Mouse (Mus musculus): ENCODE results near the gene Gm5134. TPM values are rescaled to one million over a fixed set of nuclear protein-coding genes. Genes with fewer than 3 reads are reported as not detected.
A peak's percentile ranks its signal among the peaks of the same experiment; 100 is the strongest.

Gm5134 gene
- polyA plus RNA-seq, 1 experiment from 2014 or later, result 0.22 TPM

DNA sequence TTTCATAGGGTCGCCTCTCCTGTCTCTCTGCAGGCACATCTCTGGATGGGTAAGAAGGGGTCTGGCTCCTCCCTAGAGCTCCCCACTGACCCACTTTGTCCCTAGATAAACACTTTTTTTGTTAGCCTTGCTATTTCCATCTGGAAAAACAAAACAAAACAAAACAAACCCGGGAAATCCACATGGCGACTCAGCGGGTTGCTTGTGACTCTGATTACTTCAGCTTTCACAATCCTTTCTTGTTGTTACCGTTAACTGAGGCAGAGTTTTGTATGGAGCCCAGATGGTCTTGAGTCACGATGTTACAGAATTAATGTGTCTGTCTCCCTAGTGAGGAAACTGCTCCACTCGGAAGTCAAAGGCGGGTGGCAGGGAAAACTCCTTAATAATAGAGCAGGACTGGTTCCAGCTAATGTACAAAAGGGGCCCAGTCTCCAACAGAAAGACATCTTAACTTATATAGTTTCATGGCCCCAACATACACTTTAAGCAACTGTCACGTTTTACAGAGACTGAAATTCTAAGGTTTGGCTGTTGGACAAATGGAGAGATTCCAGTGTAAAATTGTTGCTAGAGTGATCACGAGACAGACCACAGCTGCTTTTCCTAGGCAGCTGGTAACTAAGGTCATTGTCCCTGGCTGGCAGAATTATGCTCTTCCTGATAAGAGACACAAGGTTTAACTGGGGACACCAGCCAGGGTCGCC, 10.1 kb upstream of the Gm5134 start:
- Histone ChIP-seq H3K9ac (ENCODE audit: low read depth, low read length) (no peak overlapping the region), H3K27ac (ENCODE audit: low read depth, low read length) (no peak overlapping the region), H3K4me2 (no peak overlapping the region), H3K4me1 (replicated peaks; ENCODE audit: control insufficient read depth, insufficient read depth, low read length) (peaks cover 14% of the 10 kb centered on the region), H3K36me3 (ENCODE audit: control insufficient read depth, insufficient read depth, low read length) (no peaks in the 10 kb centered on the region), H3K27me3 (replicated peaks; ENCODE audit: control insufficient read depth, insufficient read depth, low read length) (no peaks in the 10 kb centered on the region; the same call in 1 of the 2 replicates), H3K4me3 (ENCODE audit: low read depth, low read length) (no peak overlapping the region), H3K9me3 (ENCODE audit: control insufficient read depth, low read length) (no peaks in the 10 kb centered on the region)
- WGBS, result 56% methylated on average over 11 of the region's 11 CpGs
- ATAC-seq (replicated peaks; ENCODE audit: low FRiP score), result no peak
- DNase-seq (ENCODE audit: low spot score), result no peak

DNA sequence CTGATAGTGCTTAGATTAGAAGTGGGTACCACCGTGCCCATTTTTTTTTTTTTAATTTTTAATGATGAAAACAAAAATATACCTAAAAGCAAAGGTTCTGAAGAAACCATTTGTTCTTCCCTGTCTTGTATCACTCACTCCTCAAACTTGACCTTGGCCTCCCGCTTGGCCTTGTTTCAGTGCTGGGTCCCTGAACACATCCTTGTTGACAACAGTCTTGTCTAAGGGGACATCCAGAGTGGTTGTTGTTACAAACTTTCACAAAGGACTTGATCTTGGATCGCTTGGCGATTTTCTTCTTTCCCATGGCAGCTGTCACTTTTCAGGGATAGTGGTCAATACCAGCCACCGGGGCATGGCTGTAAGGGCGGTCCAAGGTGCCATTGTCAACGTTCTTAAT, 9.1 kb upstream of the Gm5134 start:
- Histone ChIP-seq H3K36me3 (ENCODE audit: control insufficient read depth, insufficient read depth, low read length) (no peaks in the 10 kb centered on the region), H3K27me3 (replicated peaks; ENCODE audit: control insufficient read depth, insufficient read depth, low read length) (peaks cover 5% of the 10 kb centered on the region; the same call in 1 of the 2 replicates), H3K4me2 (no peak overlapping the region), H3K27ac (ENCODE audit: low read depth, low read length) (no peak overlapping the region), H3K4me1 (replicated peaks; ENCODE audit: control insufficient read depth, insufficient read depth, low read length) (peaks cover 4% of the 10 kb centered on the region; the same call in 1 of the 2 replicates), H3K9ac (ENCODE audit: low read depth, low read length) (no peak overlapping the region), H3K4me3 (ENCODE audit: low read depth, low read length) (no peak overlapping the region), H3K9me3 (ENCODE audit: control insufficient read depth, low read length) (no peaks in the 10 kb centered on the region)
- WGBS, result 92% methylated on average over 7 of the region's 7 CpGs
- no peak for ATAC-seq (replicated peaks; ENCODE audit: low FRiP score)
- DNase-seq (ENCODE audit: low spot score), result no peak

DNA sequence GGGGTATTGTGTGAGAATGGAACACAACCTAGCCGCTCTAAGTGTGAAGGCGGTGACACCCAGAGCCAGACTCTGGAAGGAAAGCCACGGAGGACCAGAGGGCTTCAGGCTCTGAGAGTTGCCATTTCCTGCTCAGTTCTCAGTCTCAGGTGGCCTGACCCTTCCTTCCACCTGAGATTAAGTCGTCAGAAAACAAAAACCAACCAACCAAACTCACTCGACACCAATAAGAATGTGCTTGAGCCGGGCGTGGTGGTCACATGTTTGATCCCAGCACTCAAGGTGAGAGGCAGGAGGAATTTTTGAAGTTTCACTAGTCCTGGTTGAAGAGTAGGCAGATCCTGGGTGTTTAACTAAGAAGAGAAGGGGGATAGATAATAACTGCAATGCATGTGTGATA, 8.4 kb upstream of the Gm5134 start:
- whole genome bisulfite sequencing, result 74% methylated on average over 7 of the region's 7 CpGs
- Histone ChIP-seq H3K4me2 (no peak overlapping the region), H3K4me3 (ENCODE audit: low read depth, low read length) (no peak overlapping the region), H3K9ac (ENCODE audit: low read depth, low read length) (no peak overlapping the region), H3K27ac (ENCODE audit: low read depth, low read length) (no peak overlapping the region), H3K27me3 (replicated peaks; ENCODE audit: control insufficient read depth, insufficient read depth, low read length) (peaks cover 8% of the 10 kb centered on the region), H3K4me1 (replicated peaks; ENCODE audit: control insufficient read depth, insufficient read depth, low read length) (0 out of 2 replicates have a peak, but pooled peaks cover 3% of the 10 kb centered on the region), H3K9me3 (ENCODE audit: control insufficient read depth, low read length) (no peaks in the 10 kb centered on the region), H3K36me3 (ENCODE audit: control insufficient read depth, insufficient read depth, low read length) (no peaks in the 10 kb centered on the region)
- DNase-seq (ENCODE audit: low spot score), result no peak
- no peak for ATAC-seq (replicated peaks; ENCODE audit: low FRiP score)

DNA sequence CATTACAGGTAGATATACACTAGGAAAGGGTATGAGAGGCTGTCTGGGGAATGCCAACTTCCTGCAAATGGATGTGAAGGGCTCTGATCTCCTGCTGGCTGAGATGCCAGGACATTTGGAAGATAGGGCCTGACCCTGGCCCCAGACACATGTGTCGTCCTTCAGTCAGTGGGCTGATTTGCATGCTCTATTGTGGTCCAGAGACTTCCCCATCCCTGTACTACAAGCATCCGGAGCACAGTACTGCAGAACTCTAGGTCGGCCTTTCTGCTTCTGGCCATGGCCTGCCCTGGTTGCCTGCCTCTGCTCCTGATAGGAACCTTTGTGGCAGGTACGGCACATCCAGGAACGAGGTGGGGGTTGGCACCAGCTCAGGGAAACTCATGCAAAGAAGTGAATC, 6.2 kb upstream of the Gm5134 start:
- WGBS, result 66% methylated on average over 5 of the region's 5 CpGs
- no peak overlapping the region for H3K4me3 ChIP-seq (ENCODE audit: low read depth, low read length)
- no peak for DNase-seq (ENCODE audit: low spot score)
- ATAC-seq (replicated peaks; ENCODE audit: low FRiP score), result no peak
- peaks cover 10% of the 10 kb centered on the region for H3K27me3 ChIP-seq (replicated peaks; ENCODE audit: control insufficient read depth, insufficient read depth, low read length)
- no peak overlapping the region for H3K9ac ChIP-seq (ENCODE audit: low read depth, low read length)
- H3K36me3 ChIP-seq (ENCODE audit: control insufficient read depth, insufficient read depth, low read length), result no peaks in the 10 kb centered on the region
- no peaks in the 10 kb centered on the region for H3K9me3 ChIP-seq (ENCODE audit: control insufficient read depth, low read length)
- H3K4me2 ChIP-seq, result no peak overlapping the region
- 0 out of 2 replicates have a peak, but pooled peaks cover 5% of the 10 kb centered on the region for H3K4me1 ChIP-seq (replicated peaks; ENCODE audit: control insufficient read depth, insufficient read depth, low read length)
- no peak overlapping the region for H3K27ac ChIP-seq (ENCODE audit: low read depth, low read length)

- Histone ChIP-seq H3K27ac (ENCODE audit: low read depth, low read length) (no peak overlapping the region), H3K4me3 (ENCODE audit: low read depth, low read length) (no peak overlapping the region), H3K4me2 (no peak overlapping the region), H3K4me1 (replicated peaks; ENCODE audit: control insufficient read depth, insufficient read depth, low read length) (peaks cover 8% of the 10 kb centered on the region; the same call in 1 of the 2 replicates), H3K36me3 (ENCODE audit: control insufficient read depth, insufficient read depth, low read length) (no peaks in the 10 kb centered on the region), H3K27me3 (replicated peaks; ENCODE audit: control insufficient read depth, insufficient read depth, low read length) (peaks cover 10% of the 10 kb centered on the region), H3K9me3 (ENCODE audit: control insufficient read depth, low read length) (no peaks in the 10 kb centered on the region), H3K9ac (ENCODE audit: low read depth, low read length) (no peak overlapping the region)
- ATAC-seq (replicated peaks; ENCODE audit: low FRiP score) (no peak), DNase-seq (ENCODE audit: low spot score) (no peak)
- WGBS, result 76% methylated on average over 22 of the region's 22 CpGs
These were observed 5.0 kb upstream of the Gm5134 start for GRCm38 (mm10) chr10:75949053-75950045.

- Histone ChIP-seq H3K9ac (ENCODE audit: low read depth, low read length) (peak overlapping the region; percentile 41; the same call in 1 of the 2 replicates), H3K36me3 (ENCODE audit: control insufficient read depth, insufficient read depth, low read length) (no peaks in the 10 kb centered on the region), H3K4me2 (peak overlapping the region; percentile 81), H3K9me3 (ENCODE audit: control insufficient read depth, low read length) (no peaks in the 10 kb centered on the region), H3K27me3 (replicated peaks; ENCODE audit: control insufficient read depth, insufficient read depth, low read length) (peaks cover 10% of the 10 kb centered on the region), H3K4me1 (replicated peaks; ENCODE audit: control insufficient read depth, insufficient read depth, low read length) (peaks cover 9% of the 10 kb centered on the region; the same call in 1 of the 2 replicates), H3K27ac (ENCODE audit: low read depth, low read length) (no peak overlapping the region), H3K4me3 (ENCODE audit: low read depth, low read length) (peak overlapping the region; percentile 53)
- DNase-seq (ENCODE audit: low spot score) (no peak), ATAC-seq (replicated peaks; ENCODE audit: low FRiP score) (peak; percentile 36)
- WGBS, result 5% methylated on average over 23 of the region's 23 CpGs
These were observed 3.5 kb upstream of the Gm5134 start for GRCm38 (mm10) chr10:75950791-75951210.

- H3K4me1 ChIP-seq (replicated peaks; ENCODE audit: control insufficient read depth, insufficient read depth, low read length), result peaks cover 9% of the 10 kb centered on the region; the same call in 1 of the 2 replicates
- H3K4me2 ChIP-seq, result peak overlapping the region; percentile 81
- DNase-seq (ENCODE audit: low spot score) (no peak), ATAC-seq (replicated peaks; ENCODE audit: low FRiP score) (no peak)
- peak overlapping the region; percentile 53 for H3K4me3 ChIP-seq (ENCODE audit: low read depth, low read length)
- H3K27ac ChIP-seq (ENCODE audit: low read depth, low read length), result no peak overlapping the region
- H3K27me3 ChIP-seq (replicated peaks; ENCODE audit: control insufficient read depth, insufficient read depth, low read length), result peaks cover 10% of the 10 kb centered on the region
- no peak overlapping the region for H3K9ac ChIP-seq (ENCODE audit: low read depth, low read length)
- WGBS, result 4% methylated on average over 13 of the region's 13 CpGs
- no peaks in the 10 kb centered on the region for H3K36me3 ChIP-seq (ENCODE audit: control insufficient read depth, insufficient read depth, low read length)
- H3K9me3 ChIP-seq (ENCODE audit: control insufficient read depth, low read length), result no peaks in the 10 kb centered on the region
These were observed 2.8 kb upstream of the Gm5134 start for GRCm38 (mm10) chr10:75951424-75952050.

GRCm38 (mm10) chr10:75973846-75974245, 19.5 kb downstream of the Gm5134 start:
- Histone ChIP-seq H3K27me3 (replicated peaks; ENCODE audit: control insufficient read depth, insufficient read depth, low read length) (no peaks in the 10 kb centered on the region), H3K36me3 (ENCODE audit: control insufficient read depth, insufficient read depth, low read length) (no peaks in the 10 kb centered on the region), H3K4me3 (ENCODE audit: low read depth, low read length) (no peak overlapping the region), H3K9me3 (ENCODE audit: control insufficient read depth, low read length) (0 out of 2 replicates have a peak, but pooled peaks cover 3% of the 10 kb centered on the region), H3K9ac (ENCODE audit: low read depth, low read length) (no peak overlapping the region), H3K4me1 (replicated peaks; ENCODE audit: control insufficient read depth, insufficient read depth, low read length) (no peaks in the 10 kb centered on the region), H3K4me2 (no peak overlapping the region), H3K27ac (ENCODE audit: low read depth, low read length) (no peak overlapping the region)
- no peak for ATAC-seq (replicated peaks; ENCODE audit: low FRiP score)
- DNase-seq (ENCODE audit: low spot score), result no peak
- WGBS, result 86% methylated on average over 10 of the region's 10 CpGs

Measured in liver, embryonic 11.5 days (tissue).